Mouse (Mus musculus): ENCODE results near the gene Spaca9. TPM values are rescaled to one million over a fixed set of nuclear protein-coding genes. Genes with fewer than 3 reads are reported as not detected.

The Spaca9 gene
- total RNA-seq, 2 experiments from 2014 or later, result not detected

GRCm38 (mm10) chr2:28676005-28676404 is 23.5 kb downstream of the Spaca9 start:
- intact Hi-C loops (cut with DNase I), result loop anchor here (10.0 kb wide), 1 partner anchor 489 kb away; no protein-coding TSS in a partner anchor
- no peak for DNase-seq

- intact Hi-C loops (cut with DNase I), result loop anchor here (10.0 kb wide), 1 partner anchor 493 kb away; no protein-coding TSS in a partner anchor
- DNase-seq, result no peak
Observed at GRCm38 (mm10) chr2:28671438-28671837, 28.1 kb downstream of the Spaca9 start.

- DNase-seq, result no peak
- intact Hi-C loops (cut with DNase I), result no loop called here
Observed at GRCm38 (mm10) chr2:28665818-28666217, 33.7 kb downstream of the Spaca9 start.

- DNase-seq, result no peak
- intact Hi-C loops (cut with DNase I), result no loop called here
Observed at GRCm38 (mm10) chr2:28662891-28663290, 36.6 kb downstream of the Spaca9 start.

- intact Hi-C loops (cut with DNase I), result no loop called here
- no peak for DNase-seq
Observed at GRCm38 (mm10) chr2:28656216-28656615, 43.3 kb downstream of the Spaca9 start.

- intact Hi-C loops (cut with DNase I), result no loop called here
- DNase-seq, result no peak
Observed at GRCm38 (mm10) chr2:28654295-28654694, 45.2 kb downstream of the Spaca9 start.

GRCm38 (mm10) chr2:28653351-28653750 is 46.2 kb downstream of the Spaca9 start:
- intact Hi-C loops (cut with DNase I), result no loop called here
- no peak for DNase-seq

- intact Hi-C loops (cut with DNase I), result no loop called here
- DNase-seq, result no peak
Observed at GRCm38 (mm10) chr2:28650526-28650925, 49.0 kb downstream of the Spaca9 start.

GRCm38 (mm10) chr2:28643081-28643480 is 56.4 kb downstream of the Spaca9 start:
- intact Hi-C loops (cut with DNase I), result no loop called here
- DNase-seq, result no peak

Small RNAs within 50 kb of the gene (microRNA-seq; reads per million reads assigned to microRNA genes)
- gene Mir3088, result 2.4 reads per million

Other genes starting within 250 kb of the Spaca9 start
- gene 1700007K13Rik, start 233.4 kb downstream of the Spaca9 start, total RNA-seq (2021), result 1 to 10 TPM; 2.1 to 2.6 TPM
- 10 to 100 TPM; 38.5 to 39.2 TPM for gene Mrps2, start 231.7 kb downstream of the Spaca9 start, total RNA-seq (2021)
- gene Gbgt1, start 202.8 kb downstream of the Spaca9 start, total RNA-seq (2021), result 1 to 10 TPM; 2.5 to 2.6 TPM
- not detected for gene Gm10134, start 193.6 kb downstream of the Spaca9 start, total RNA-seq (2021)
- 100 to 1,000 TPM; 164 to 176 TPM for gene Ralgds, start 186.6 kb downstream of the Spaca9 start, total RNA-seq (2021)
- gene Cel, start 136.3 kb downstream of the Spaca9 start, total RNA-seq (2021), result not detected
- gene Gtf3c5, start 116.0 kb downstream of the Spaca9 start, total RNA-seq (2021), result 10 to 100 TPM; 26.6 to 27.8 TPM
- not detected for gene Gfi1b, start 77.7 kb downstream of the Spaca9 start, total RNA-seq (2021)
- gene Tsc1, start 58.5 kb downstream of the Spaca9 start, total RNA-seq (2021), result 10 to 100 TPM; 56.9 to 58.6 TPM
- gene Ak8, start 437 bp upstream of the Spaca9 start, total RNA-seq (2021), result 1 to 10 TPM; 1.7 to 1.8 TPM
- gene Gtf3c4, start 140.6 kb upstream of the Spaca9 start, total RNA-seq (2021), result 10 to 100 TPM; 46.9 to 52.2 TPM
- 10 to 100 TPM; 13.0 to 13.4 TPM for gene Ddx31, start 140.7 kb upstream of the Spaca9 start, total RNA-seq (2021)
- gene Barhl1, start 216.9 kb upstream of the Spaca9 start, total RNA-seq (2021), result under 1 TPM; 0.20 to 0.34 TPM